Mouse (Mus musculus) erythroblast, embryonic 14.5 days (primary cell): ENCODE data around the gene Gm7029.

Source experiments
- GATA1 ChIP-seq: IDR thresholded peaks from 2 replicates; pipeline ENCODE4 v1.6.1; 2012; ENCODE audit warnings: low read length, inconsistent platforms, mixed read lengths
- TAL1 ChIP-seq: IDR thresholded peaks from 3 replicates; pipeline ENCODE4 v1.6.1; 2012; ENCODE audit warnings: low read length, inconsistent platforms, mixed read lengths

DNA sequence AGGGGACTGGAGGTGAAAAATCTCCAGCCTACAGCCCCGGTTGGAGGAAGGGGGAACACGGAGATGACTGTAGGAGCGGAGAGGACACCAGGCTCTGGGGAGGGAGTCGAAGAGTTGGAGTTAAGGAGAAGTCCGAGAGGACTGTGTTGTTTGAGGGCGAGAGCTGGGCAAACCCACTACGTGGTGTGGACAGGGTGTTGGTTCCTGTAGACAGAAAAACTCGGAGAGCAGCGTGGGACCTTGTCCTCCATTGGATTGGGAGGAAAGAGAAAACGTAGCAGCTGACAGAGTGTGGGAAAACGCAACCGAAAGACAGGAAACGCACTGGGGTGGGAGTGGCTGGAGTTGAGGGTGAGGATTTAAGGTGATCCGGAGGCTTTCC, 36.2 kb downstream of the Gm7029 start:
- TF ChIP-seq TAL1 (no peak), GATA1 (no peak)
